Mouse (Mus musculus): Measurements from ENCODE around the gene Ksr1. TPM values are rescaled to one million over a fixed set of nuclear protein-coding genes. Genes with fewer than 3 reads are reported as not detected.

The Ksr1 gene
- polyA plus RNA-seq, 1 experiment: 106 TPM

GRCm38 (mm10) chr11:79126963-79127362, 19.2 kb downstream of the Ksr1 start:
- peaks cover 36% of the 10 kb centered on the region for H3K4me1 ChIP-seq (ENCODE audit: control insufficient read depth, insufficient read depth, insufficient read length, low read length)
- no peak for TF ChIP-seq POLR2A (IDR thresholded peaks at IDR 0.05; ENCODE audit: low read depth, low read length)
- TF ChIP-seq CTCF (IDR thresholded peaks at IDR 0.05; ENCODE audit: extremely low read depth, insufficient read length, insufficient replicate concordance, low read depth, low read length): no peak
- 90% methylated on average over 3 of the region's 3 CpGs for WGBS

GRCm38 (mm10) chr11:79125775-79126174, 20.4 kb downstream of the Ksr1 start:
- H3K4me3 ChIP-seq (ENCODE audit: low read depth, low read length): no peak overlapping the region
- peaks cover 32% of the 10 kb centered on the region for H3K4me1 ChIP-seq (ENCODE audit: control insufficient read depth, insufficient read depth, insufficient read length, low read length)
- TF ChIP-seq POLR2A (IDR thresholded peaks at IDR 0.05; ENCODE audit: low read depth, low read length): no peak
- no peak for TF ChIP-seq CTCF (IDR thresholded peaks at IDR 0.05; ENCODE audit: extremely low read depth, insufficient read length, insufficient replicate concordance, low read depth, low read length)
- no peaks in the 10 kb centered on the region for H3K27me3 ChIP-seq (ENCODE audit: control insufficient read depth, insufficient read depth, low read length)
- 70% methylated on average over 8 of the region's 8 CpGs for WGBS
- peaks cover 6% of the 10 kb centered on the region; the same call in 1 of the 2 replicates for H3K36me3 ChIP-seq (ENCODE audit: control insufficient read depth, insufficient read depth, low read length)
- no peak overlapping the region for H3K27ac ChIP-seq (ENCODE audit: insufficient read depth, low read depth, low read length)

More at GRCm38 (mm10) chr11:79126963-79127362, 19.2 kb downstream of the Ksr1 start:
- Histone ChIP-seq H3K4me3 (ENCODE audit: low read depth, low read length) (no peak overlapping the region), H3K27ac (ENCODE audit: insufficient read depth, low read depth, low read length) (no peak overlapping the region), H3K27me3 (ENCODE audit: control insufficient read depth, insufficient read depth, low read length) (no peaks in the 10 kb centered on the region), H3K36me3 (ENCODE audit: control insufficient read depth, insufficient read depth, low read length) (peaks cover 5% of the 10 kb centered on the region; the same call in 1 of the 2 replicates)

GRCm38 (mm10) chr11:79122556-79122955, 23.7 kb downstream of the Ksr1 start:
- H3K4me3 ChIP-seq (ENCODE audit: low read depth, low read length): no peak overlapping the region
- peaks cover 4% of the 10 kb centered on the region; the same call in 1 of the 2 replicates for H3K36me3 ChIP-seq (ENCODE audit: control insufficient read depth, insufficient read depth, low read length)
- TF ChIP-seq POLR2A (IDR thresholded peaks at IDR 0.05; ENCODE audit: low read depth, low read length): no peak
- TF ChIP-seq CTCF (IDR thresholded peaks at IDR 0.05; ENCODE audit: extremely low read depth, insufficient read length, insufficient replicate concordance, low read depth, low read length): no peak
- no peak overlapping the region for H3K27ac ChIP-seq (ENCODE audit: insufficient read depth, low read depth, low read length)
- peaks cover 36% of the 10 kb centered on the region for H3K4me1 ChIP-seq (ENCODE audit: control insufficient read depth, insufficient read depth, insufficient read length, low read length)
- no peaks in the 10 kb centered on the region for H3K27me3 ChIP-seq (ENCODE audit: control insufficient read depth, insufficient read depth, low read length)
- WGBS: 88% methylated on average over 10 of the region's 10 CpGs

- peaks cover 4% of the 10 kb centered on the region; the same call in 1 of the 2 replicates for H3K36me3 ChIP-seq (ENCODE audit: control insufficient read depth, insufficient read depth, low read length)
- no peak for TF ChIP-seq CTCF (IDR thresholded peaks at IDR 0.05; ENCODE audit: extremely low read depth, insufficient read length, insufficient replicate concordance, low read depth, low read length)
- TF ChIP-seq POLR2A (IDR thresholded peaks at IDR 0.05; ENCODE audit: low read depth, low read length): no peak
- 51% methylated on average over 3 of the region's 3 CpGs for WGBS
- peaks cover 41% of the 10 kb centered on the region for H3K4me1 ChIP-seq (ENCODE audit: control insufficient read depth, insufficient read depth, insufficient read length, low read length)
- no peaks in the 10 kb centered on the region for H3K27me3 ChIP-seq (ENCODE audit: control insufficient read depth, insufficient read depth, low read length)
- no peak overlapping the region for H3K4me3 ChIP-seq (ENCODE audit: low read depth, low read length)
- H3K27ac ChIP-seq (ENCODE audit: insufficient read depth, low read depth, low read length): no peak overlapping the region
These were observed 26.1 kb downstream of the Ksr1 start for GRCm38 (mm10) chr11:79120087-79120486.

- no peaks in the 10 kb centered on the region for H3K27me3 ChIP-seq (ENCODE audit: control insufficient read depth, insufficient read depth, low read length)
- H3K36me3 ChIP-seq (ENCODE audit: control insufficient read depth, insufficient read depth, low read length): peaks cover 4% of the 10 kb centered on the region; the same call in 1 of the 2 replicates
- 69% methylated on average over 5 of the region's 5 CpGs for WGBS
- peaks cover 50% of the 10 kb centered on the region for H3K4me1 ChIP-seq (ENCODE audit: control insufficient read depth, insufficient read depth, insufficient read length, low read length)
- H3K27ac ChIP-seq (ENCODE audit: insufficient read depth, low read depth, low read length): peak overlapping the region; percentile 25; the same call in 1 of the 2 replicates
- H3K4me3 ChIP-seq (ENCODE audit: low read depth, low read length): no peak overlapping the region; the same call in 1 of the 2 replicates
- TF ChIP-seq CTCF (IDR thresholded peaks at IDR 0.05; ENCODE audit: extremely low read depth, insufficient read length, insufficient replicate concordance, low read depth, low read length) (no peak), POLR2A (IDR thresholded peaks at IDR 0.05; ENCODE audit: low read depth, low read length) (no peak)
These were observed 27.3 kb downstream of the Ksr1 start for GRCm38 (mm10) chr11:79118918-79119377.

- Histone ChIP-seq H3K36me3 (ENCODE audit: control insufficient read depth, insufficient read depth, low read length) (no peaks in the 10 kb centered on the region), H3K27me3 (ENCODE audit: control insufficient read depth, insufficient read depth, low read length) (no peaks in the 10 kb centered on the region), H3K27ac (ENCODE audit: insufficient read depth, low read depth, low read length) (no peak overlapping the region), H3K4me1 (ENCODE audit: control insufficient read depth, insufficient read depth, insufficient read length, low read length) (peaks cover 53% of the 10 kb centered on the region), H3K4me3 (ENCODE audit: low read depth, low read length) (no peak overlapping the region)
- TF ChIP-seq CTCF (IDR thresholded peaks at IDR 0.05; ENCODE audit: extremely low read depth, insufficient read length, insufficient replicate concordance, low read depth, low read length) (no peak), POLR2A (IDR thresholded peaks at IDR 0.05; ENCODE audit: low read depth, low read length) (no peak)
- WGBS: 74% methylated on average over 9 of the region's 9 CpGs
These were observed 29.5 kb downstream of the Ksr1 start for GRCm38 (mm10) chr11:79116665-79117064.

- Histone ChIP-seq H3K4me1 (ENCODE audit: control insufficient read depth, insufficient read depth, insufficient read length, low read length) (peaks cover 51% of the 10 kb centered on the region), H3K4me3 (ENCODE audit: low read depth, low read length) (no peak overlapping the region), H3K36me3 (ENCODE audit: control insufficient read depth, insufficient read depth, low read length) (no peaks in the 10 kb centered on the region), H3K27ac (ENCODE audit: insufficient read depth, low read depth, low read length) (no peak overlapping the region), H3K27me3 (ENCODE audit: control insufficient read depth, insufficient read depth, low read length) (no peaks in the 10 kb centered on the region)
- 81% methylated on average over 8 of the region's 8 CpGs for WGBS
- no peak for TF ChIP-seq CTCF (IDR thresholded peaks at IDR 0.05; ENCODE audit: extremely low read depth, insufficient read length, insufficient replicate concordance, low read depth, low read length)
- TF ChIP-seq POLR2A (IDR thresholded peaks at IDR 0.05; ENCODE audit: low read depth, low read length): no peak
These were observed 30.5 kb downstream of the Ksr1 start for GRCm38 (mm10) chr11:79115659-79116058.
